Mouse (Mus musculus) midbrain, embryonic 16.5 days (tissue): Measurements from ENCODE around the gene Dnajc16. TPM values are rescaled to one million over a fixed set of nuclear protein-coding genes. Genes with fewer than 3 reads are reported as not detected.

ENCODE experiments used
- ATAC-seq: fragments of 200-750 bp; cut with Nextera tagmentation; 2 replicates; pipeline ENCODE4 v1.8.0; 2017; ENCODE audit warnings: moderate TSS enrichment
- H3K27ac ChIP-seq: fragments of 300-500 bp; sonication (generic); 2 replicates; pipeline ENCODE4 v1.5.1; 2014; ENCODE audit warnings: mild to moderate bottlenecking, low read length, mixed read lengths
- H3K27me3 ChIP-seq: fragments of 300-500 bp; sonication (generic); 2 replicates; pipeline ENCODE4 v1.6.1; 2014; ENCODE audit warnings: low read depth, low read length, mixed read lengths; ENCODE audit not compliant: control insufficient read depth, insufficient read depth
- H3K36me3 ChIP-seq: fragments of 300-500 bp; sonication (generic); 2 replicates; pipeline ENCODE4 v1.6.1; 2014; ENCODE audit warnings: mild to moderate bottlenecking, low read length, moderate library complexity, mixed read lengths; ENCODE audit not compliant: control insufficient read depth, insufficient read depth
- H3K4me1 ChIP-seq: fragments of 300-500 bp; sonication (generic); 2 replicates; pipeline ENCODE4 v1.6.1; 2014; ENCODE audit warnings: mild to moderate bottlenecking, low read length, mixed read lengths; ENCODE audit not compliant: control insufficient read depth, insufficient read depth
- H3K4me2 ChIP-seq: fragments of 300-500 bp; sonication (generic); 2 replicates; pipeline ENCODE4 v1.6.1; 2014; ENCODE audit warnings: mild to moderate bottlenecking, low read length, mixed read lengths
- H3K4me3 ChIP-seq: fragments of 300-500 bp; sonication (generic); 2 replicates; pipeline ENCODE4 v1.5.1; 2014; ENCODE audit warnings: low read depth, mild to moderate bottlenecking, low read length, moderate library complexity, mixed read lengths
- H3K9ac ChIP-seq: fragments of 300-500 bp; sonication (generic); 2 replicates; pipeline ENCODE4 v1.6.1; 2014; ENCODE audit warnings: low read depth, low read length, mixed read lengths
- H3K9me3 ChIP-seq: fragments of 300-500 bp; sonication (generic); replicated peaks from 2 replicates; pipeline ENCODE4 v1.6.1; 2014; ENCODE audit warnings: mild to moderate bottlenecking, low read length, mixed read lengths; ENCODE audit not compliant: control insufficient read depth, poor library complexity, severe bottlenecking
- WGBS: fragments of 180-500 bp; shearing (Covaris S2); extraction: QIAGEN DNeasy Blood & Tissue Kit; methylation state at CpG from one replicate; pipeline ENCODE4 v1.1.7; 2014; 5-methylcytosine and 5-hydroxymethylcytosine counted together
- polyA plus RNA-seq: library from polyadenylated mRNA; unstranded; fragments of >200 nt; fragmentation: Nextera tagmentation; extraction: Ambion mirVana; gene quantifications from 2 replicates; pipeline ENCODE4 v1.2.1, GENCODE M21; 2015

Gene Dnajc16
- polyA plus RNA-seq, result 6.6 and 7.3 TPM in 2 replicates

DNA sequence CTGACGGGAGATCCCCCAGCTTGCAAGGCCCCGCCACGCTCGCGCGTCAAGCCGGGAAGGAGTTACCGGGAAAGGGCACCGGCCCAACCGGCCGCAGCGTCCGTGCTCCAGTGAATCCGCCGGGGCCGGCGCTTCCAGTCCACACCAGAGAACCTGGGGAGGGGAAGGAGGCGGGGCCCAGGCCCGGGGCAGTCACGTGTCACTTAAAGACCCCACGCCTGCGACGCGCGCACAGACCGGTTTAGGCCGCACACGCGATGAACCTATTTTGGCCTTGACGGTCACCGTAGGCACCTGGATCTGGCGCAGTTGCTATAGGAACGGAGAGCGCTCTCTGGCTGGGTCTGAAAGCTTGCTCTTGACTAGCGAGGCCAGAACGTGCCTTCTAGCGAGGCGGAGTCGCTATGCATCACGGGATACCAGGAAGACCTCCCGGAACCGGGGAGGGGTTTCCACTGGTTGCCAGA lies at the start of gene Dnajc16:
TSS of gene Dnajc16 (minus strand) at position 408 of the 467 bp plus-strand sequence.
- no peaks in the 10 kb centered on the region for H3K9me3 ChIP-seq
- peak within 1 kb of the TSS; percentile 85 for H3K27ac ChIP-seq
- peak; percentile 92 for ATAC-seq
- H3K4me2 ChIP-seq, result peak within 1 kb of the TSS; percentile 95
- peak within 1 kb of the TSS; percentile 98 for H3K9ac ChIP-seq
- H3K27me3 ChIP-seq, result no peaks in the 10 kb centered on the region
- peaks cover 21% of the 10 kb centered on the region for H3K4me1 ChIP-seq
- WGBS, result under 1% methylated on average over 42 of the region's 42 CpGs
- H3K4me3 ChIP-seq, result peak within 1 kb of the TSS; percentile 96
- H3K36me3 ChIP-seq, result 0 out of 2 replicates have a peak, but pooled peaks cover 4% of the 10 kb centered on the region

DNA sequence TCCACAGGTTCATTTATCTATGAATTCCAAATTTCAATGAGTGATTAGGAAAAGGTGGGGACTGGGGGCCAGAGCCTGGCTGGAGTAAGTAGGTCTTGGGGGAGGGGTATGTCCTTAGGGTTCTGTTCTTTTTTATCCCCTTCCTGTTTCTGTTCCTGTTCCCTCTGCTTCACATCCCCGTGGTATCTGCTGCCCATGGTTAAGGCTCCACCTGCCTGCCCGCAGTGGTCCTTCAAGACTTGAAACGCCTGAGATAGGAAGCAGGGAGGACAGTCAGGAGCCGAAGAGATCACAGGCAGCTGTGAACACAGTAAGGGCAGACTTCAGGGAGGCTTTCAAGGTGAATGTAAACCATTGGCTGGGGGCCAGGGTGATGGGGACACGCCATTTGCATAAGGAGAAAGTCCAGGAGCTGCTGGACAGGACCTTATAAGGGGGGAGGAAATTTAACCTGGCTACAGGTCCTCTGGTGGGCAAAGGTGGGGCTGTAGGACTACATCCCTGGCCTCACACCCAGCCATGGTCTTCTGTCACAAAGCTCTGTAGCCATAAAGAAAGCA lies 43.9 kb upstream of the Dnajc16 start:
- Histone ChIP-seq H3K27me3 (no peaks in the 10 kb centered on the region), H3K27ac (no peak overlapping the region), H3K4me1 (no peaks in the 10 kb centered on the region), H3K9ac (no peak overlapping the region), H3K9me3 (no peaks in the 10 kb centered on the region), H3K4me2 (no peak overlapping the region), H3K36me3 (no peaks in the 10 kb centered on the region), H3K4me3 (no peak overlapping the region)
- WGBS, result 63% methylated on average over 5 of the region's 5 CpGs
- no peak for ATAC-seq

DNA sequence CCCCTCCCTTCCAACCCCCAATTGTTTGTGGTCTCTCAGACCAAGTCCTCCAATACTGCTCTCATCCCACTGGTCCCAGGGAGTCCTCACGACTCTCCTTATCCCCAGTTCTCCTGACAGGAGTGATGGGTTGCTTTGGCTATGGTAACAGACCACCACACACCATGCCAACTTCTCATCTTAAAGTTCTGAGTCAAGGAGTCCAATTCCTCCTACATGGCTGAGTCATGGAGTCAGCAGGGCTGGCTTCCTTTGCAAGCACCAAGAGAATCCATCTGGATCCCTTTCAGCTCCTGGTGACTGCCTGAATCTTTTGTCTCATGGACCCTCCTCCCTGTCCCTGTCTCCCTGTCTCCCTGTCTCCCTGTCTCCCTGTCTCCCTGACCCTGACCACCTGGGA lies 43.2 kb upstream of the Dnajc16 start:
- Histone ChIP-seq H3K9me3 (no peaks in the 10 kb centered on the region), H3K4me3 (no peak overlapping the region), H3K4me2 (no peak overlapping the region), H3K27me3 (no peaks in the 10 kb centered on the region), H3K9ac (no peak overlapping the region), H3K27ac (no peak overlapping the region), H3K36me3 (no peaks in the 10 kb centered on the region), H3K4me1 (no peaks in the 10 kb centered on the region)
- ATAC-seq, result no peak
- WGBS, result 50% methylated on average over 1 of the region's 1 CpGs

DNA sequence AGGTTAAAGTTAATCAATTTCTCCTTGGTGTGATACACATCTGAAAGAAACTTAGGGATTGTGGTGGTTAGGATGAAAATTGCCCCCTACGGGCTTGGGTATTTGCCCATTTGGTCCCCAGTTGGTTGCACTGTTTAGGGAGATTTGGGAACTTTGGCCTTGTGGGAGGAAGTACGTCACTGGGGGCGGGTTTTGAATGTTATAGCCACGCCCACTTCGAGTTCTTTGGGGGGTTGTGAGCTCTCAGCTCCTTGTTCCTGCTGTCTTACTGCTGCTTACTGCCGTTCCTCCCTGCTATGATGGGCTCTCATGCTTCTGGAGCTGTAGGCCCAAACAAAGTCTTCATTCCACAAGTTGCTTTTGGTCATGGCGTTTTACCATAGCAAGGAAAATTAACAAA lies 40.6 kb upstream of the Dnajc16 start:
- no peaks in the 10 kb centered on the region for H3K4me1 ChIP-seq
- 84% methylated on average over 7 of the region's 7 CpGs for WGBS
- H3K9me3 ChIP-seq, result no peaks in the 10 kb centered on the region
- no peak for ATAC-seq
- no peaks in the 10 kb centered on the region for H3K27me3 ChIP-seq
- H3K27ac ChIP-seq, result no peak overlapping the region
- no peak overlapping the region for H3K4me2 ChIP-seq
- no peaks in the 10 kb centered on the region for H3K36me3 ChIP-seq
- no peak overlapping the region for H3K4me3 ChIP-seq
- H3K9ac ChIP-seq, result no peak overlapping the region

DNA sequence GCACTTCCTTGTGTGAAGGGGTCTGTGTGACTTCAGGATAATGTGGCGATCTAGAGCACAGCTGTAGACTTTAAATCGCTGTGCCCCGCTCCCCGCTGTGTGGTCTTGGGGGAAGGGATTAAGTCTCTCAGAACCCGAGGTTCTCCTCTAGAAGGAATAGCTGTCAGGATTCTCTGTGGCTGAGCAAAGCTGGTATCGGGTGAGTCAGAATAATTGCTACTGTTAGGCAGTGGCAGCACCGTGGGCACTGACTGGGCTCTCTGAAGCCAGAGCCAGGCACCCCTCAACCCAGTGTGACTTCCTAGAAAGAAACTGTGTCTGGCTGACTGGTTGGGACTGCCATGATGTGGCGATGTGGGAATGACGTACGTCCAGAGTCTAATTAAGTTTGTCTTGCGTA lies 39.6 kb upstream of the Dnajc16 start:
- no peaks in the 10 kb centered on the region for H3K36me3 ChIP-seq
- H3K4me2 ChIP-seq, result no peak overlapping the region
- H3K4me1 ChIP-seq, result no peaks in the 10 kb centered on the region
- no peak overlapping the region for H3K4me3 ChIP-seq
- no peaks in the 10 kb centered on the region for H3K27me3 ChIP-seq
- whole genome bisulfite sequencing, result 48% methylated on average over 11 of the region's 11 CpGs
- no peak for ATAC-seq
- H3K9ac ChIP-seq, result no peak overlapping the region
- no peak overlapping the region for H3K27ac ChIP-seq
- no peaks in the 10 kb centered on the region for H3K9me3 ChIP-seq

DNA sequence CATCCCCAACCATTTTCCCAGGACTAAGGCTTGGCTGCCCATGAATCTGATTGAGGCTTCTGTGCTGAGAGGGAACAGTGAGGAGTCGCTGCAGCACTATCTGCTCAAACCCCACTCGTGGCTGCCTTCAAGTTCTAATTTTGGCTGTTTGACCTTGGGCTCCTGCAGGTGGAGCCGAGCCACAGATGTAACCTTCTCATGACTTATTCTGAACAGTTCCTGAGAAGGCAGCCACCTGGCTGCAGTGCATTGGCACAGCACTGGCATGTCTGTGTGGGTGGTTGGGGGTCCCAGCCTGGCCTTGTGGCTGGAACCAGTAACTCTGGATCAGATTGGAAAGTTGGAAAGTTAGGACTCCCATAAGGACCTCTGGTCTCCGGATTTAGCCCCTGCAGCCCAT lies 37.4 kb upstream of the Dnajc16 start:
- no peak for ATAC-seq
- WGBS, result 76% methylated on average over 4 of the region's 4 CpGs
- no peak overlapping the region for H3K9ac ChIP-seq
- no peaks in the 10 kb centered on the region for H3K9me3 ChIP-seq
- H3K27ac ChIP-seq, result no peak overlapping the region
- no peaks in the 10 kb centered on the region for H3K27me3 ChIP-seq
- H3K4me3 ChIP-seq, result no peak overlapping the region
- no peak overlapping the region for H3K4me2 ChIP-seq
- H3K4me1 ChIP-seq, result no peaks in the 10 kb centered on the region
- H3K36me3 ChIP-seq, result no peaks in the 10 kb centered on the region

DNA sequence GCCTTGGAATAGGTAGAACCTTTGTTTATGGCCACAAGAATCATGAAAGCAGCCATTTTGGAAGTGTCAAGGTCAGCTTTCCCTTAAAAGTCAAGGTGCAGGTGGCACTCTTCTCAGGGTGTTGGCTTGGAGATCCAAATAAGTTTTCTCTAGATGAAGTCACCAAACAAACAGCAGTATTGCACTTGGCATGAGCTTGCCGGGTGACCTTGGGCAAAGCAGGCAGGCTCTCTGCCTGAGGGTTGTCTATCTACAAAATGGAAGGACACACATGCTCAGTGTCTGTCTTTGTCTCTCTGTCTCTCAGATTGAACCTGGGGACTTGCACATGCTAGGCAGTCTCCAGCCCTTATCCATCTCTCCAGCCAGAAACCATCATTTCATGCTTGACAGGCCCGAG lies 36.7 kb upstream of the Dnajc16 start:
- no peaks in the 10 kb centered on the region for H3K9me3 ChIP-seq
- H3K27ac ChIP-seq, result no peak overlapping the region
- H3K36me3 ChIP-seq, result no peaks in the 10 kb centered on the region
- H3K4me2 ChIP-seq, result no peak overlapping the region
- 94% methylated on average over 2 of the region's 2 CpGs for WGBS
- no peak overlapping the region for H3K4me3 ChIP-seq
- H3K9ac ChIP-seq, result no peak overlapping the region
- no peak for ATAC-seq
- no peaks in the 10 kb centered on the region for H3K27me3 ChIP-seq
- H3K4me1 ChIP-seq, result no peaks in the 10 kb centered on the region

DNA sequence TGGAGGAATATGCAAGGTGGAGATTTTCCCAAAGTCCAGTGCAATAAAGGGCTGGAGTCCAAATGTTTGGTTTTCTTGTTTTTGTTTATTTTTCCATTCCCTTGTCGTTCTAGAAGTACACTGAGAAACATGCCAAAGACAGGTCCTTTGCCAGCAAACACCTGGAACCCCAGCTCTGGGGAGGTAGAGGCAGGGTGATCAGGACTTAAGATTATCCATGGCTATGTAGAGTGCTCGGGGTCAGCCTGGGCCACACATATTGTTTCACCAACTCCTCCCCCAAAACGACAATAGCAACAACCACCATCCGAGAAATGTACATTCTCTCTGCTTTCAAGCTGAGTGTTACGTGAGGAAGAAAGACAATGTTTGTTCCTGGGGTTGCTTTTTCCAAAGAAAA lies 35.3 kb upstream of the Dnajc16 start, which contains the start of gene Cela2a:
TSS of gene Cela2a (minus strand) at position 101 of the 400 bp plus-strand sequence.
- no peak for ATAC-seq
- no peak within 1 kb of the TSS for H3K4me3 ChIP-seq

DNA sequence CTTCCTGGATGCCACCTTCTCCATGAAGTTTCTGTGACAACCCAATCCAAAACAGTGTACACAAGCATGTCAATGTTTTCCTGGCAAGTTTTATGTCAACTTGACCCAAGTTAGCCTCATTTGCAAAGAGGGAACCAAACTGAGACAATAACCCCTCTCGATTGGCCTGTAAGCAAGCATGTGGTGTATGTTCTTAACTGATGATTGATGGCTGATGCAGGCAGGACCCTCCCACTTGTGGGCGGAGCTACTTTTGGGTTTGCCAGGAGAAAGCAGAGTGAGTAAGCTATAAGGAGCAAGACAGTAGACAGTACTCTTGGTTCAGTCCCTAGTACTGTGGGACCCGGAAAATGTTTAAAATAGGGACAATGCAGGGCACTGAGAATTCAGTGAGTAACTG lies 32.2 kb upstream of the Dnajc16 start:
- ATAC-seq, result no peak
- H3K4me1 ChIP-seq, result no peaks in the 10 kb centered on the region
- no peak overlapping the region for H3K4me3 ChIP-seq
- no peaks in the 10 kb centered on the region for H3K9me3 ChIP-seq
- no peaks in the 10 kb centered on the region for H3K36me3 ChIP-seq
- no peaks in the 10 kb centered on the region for H3K27me3 ChIP-seq
- H3K27ac ChIP-seq, result no peak overlapping the region
- H3K9ac ChIP-seq, result no peak overlapping the region
- no peak overlapping the region for H3K4me2 ChIP-seq
- WGBS, result 65% methylated on average over 3 of the region's 3 CpGs

More for the DNA sequence above, 35.3 kb upstream of the Dnajc16 start, which contains the start of gene Cela2a:
- 63% methylated on average over 5 of the region's 5 CpGs for WGBS
- H3K27me3 ChIP-seq, result no peaks in the 10 kb centered on the region
- no peak within 1 kb of the TSS for H3K9ac ChIP-seq
- H3K27ac ChIP-seq, result no peak within 1 kb of the TSS
- H3K9me3 ChIP-seq, result no peaks in the 10 kb centered on the region
- no peaks in the 10 kb centered on the region for H3K4me1 ChIP-seq
- H3K36me3 ChIP-seq, result no peaks in the 10 kb centered on the region
- no peak within 1 kb of the TSS for H3K4me2 ChIP-seq
